8 mouse cellular contexts compared by ENCODE assay signal in genomic region chr9:107399491-107399971, GRCm38 (mm10). TPM values are rescaled to one million over a fixed set of nuclear protein-coding genes. Genes with fewer than 3 reads are reported as not detected.
A peak's percentile ranks its signal among the peaks of the same experiment; 100 is the strongest.
DNase-seq lines count a peak whose midpoint lies in the region; ATAC-seq and TF ChIP-seq lines count a peak whose summit lies in the region.

Gene Cacna2d2, plus strand, starts transcription at chr9:107399612.

- H3K79me2 ChIP-seq in liver, adult 2 months (ENCODE audit: control insufficient read depth, insufficient read depth, low read length) = no peaks in the 10 kb centered on the region

- 2% methylated on average over 47 of the region's 54 CpGs for WGBS in thymus, adult 2 months
- WGBS in heart, embryonic 13.5 days = under 1% methylated on average over 45 of the region's 54 CpGs
- under 1% methylated on average over 14 of the region's 54 CpGs for WGBS in kidney, embryonic 16.5 days
- 2% methylated on average over 47 of the region's 54 CpGs for WGBS in liver, adult 2 months
- 1% methylated on average over 30 of the region's 54 CpGs for WGBS in neural tube, embryonic 11.5 days

- TF ChIP-seq POLR2A in thymus, adult 2 months (IDR thresholded peaks at IDR 0.05; ENCODE audit: control insufficient read depth, extremely low read depth, insufficient read depth, low read length, poor library complexity) = no peak
- no peak for TF ChIP-seq POLR2A in embryonic fibroblast, embryonic 13.5 days (IDR thresholded peaks at IDR 0.05; ENCODE audit: low read depth, low read length)
- TF ChIP-seq POLR2A in liver, adult 2 months (IDR thresholded peaks at IDR 0.05; ENCODE audit: extremely low read depth, insufficient read depth, low read length) = no peak

- no peaks in the 10 kb centered on the region for H3K36me3 ChIP-seq in thymus, adult 2 months (ENCODE audit: control insufficient read depth, insufficient read depth, low read length)
- H3K36me3 ChIP-seq in heart, embryonic 13.5 days = no peaks in the 10 kb centered on the region
- H3K36me3 ChIP-seq in kidney, embryonic 16.5 days (ENCODE audit: insufficient read depth, low read length) = no peaks in the 10 kb centered on the region
- H3K36me3 ChIP-seq in liver, adult 2 months (ENCODE audit: control insufficient read depth, insufficient read depth, low read length) = no peaks in the 10 kb centered on the region
- H3K36me3 ChIP-seq in neural tube, embryonic 11.5 days (ENCODE audit: control insufficient read depth, insufficient read depth, low read length) = no peaks in the 10 kb centered on the region

- peak; percentile 4 for DNase-seq in thymus, adult 2 months
- DNase-seq in thymus, adult 18-20 months = no peak
- DNase-seq in liver, adult 2 months (ENCODE audit: extremely low read depth, low read depth, low spot score) = no peak
- DNase-seq in neural tube, embryonic 11.5 days (ENCODE audit: low spot score) = peak; percentile 80
- DNase-seq in thymus, postnatal 4 days = peak; percentile 51

- H3K4me2 ChIP-seq in heart, embryonic 13.5 days = peak within 1 kb of the TSS; percentile 90
- peak within 1 kb of the TSS; percentile 99 for H3K4me2 ChIP-seq in kidney, embryonic 16.5 days (replicated peaks; ENCODE audit: low read depth, low read length)
- H3K4me2 ChIP-seq in neural tube, embryonic 11.5 days (ENCODE audit: low read depth) = peak within 1 kb of the TSS; percentile 99

- no peaks in the 10 kb centered on the region for H3K9me3 ChIP-seq in heart, embryonic 13.5 days
- H3K9me3 ChIP-seq in kidney, embryonic 16.5 days (ENCODE audit: low read length) = no peaks in the 10 kb centered on the region
- H3K9me3 ChIP-seq in neural tube, embryonic 11.5 days (ENCODE audit: control insufficient read depth, low read length) = no peaks in the 10 kb centered on the region

- H3K4me1 ChIP-seq in thymus, adult 2 months (replicated peaks; ENCODE audit: control insufficient read depth, insufficient read depth, low read length) = no peaks in the 10 kb centered on the region; the same call in 1 of the 2 replicates
- H3K4me1 ChIP-seq in embryonic fibroblast, embryonic 13.5 days (ENCODE audit: control insufficient read depth, insufficient read depth, low read length) = no peaks in the 10 kb centered on the region
- peaks cover 13% of the 10 kb centered on the region for H3K4me1 ChIP-seq in heart, embryonic 13.5 days
- H3K4me1 ChIP-seq in kidney, embryonic 16.5 days (ENCODE audit: insufficient read depth, low read length) = peaks cover 8% of the 10 kb centered on the region
- H3K4me1 ChIP-seq in liver, adult 2 months (ENCODE audit: control insufficient read depth, insufficient read depth, low read length) = no peaks in the 10 kb centered on the region
- H3K4me1 ChIP-seq in neural tube, embryonic 11.5 days (ENCODE audit: control insufficient read depth, insufficient read depth, low read length) = peaks cover 9% of the 10 kb centered on the region

- ATAC-seq in heart, embryonic 13.5 days (ENCODE audit: extremely low read depth, insufficient number of reproducible peaks, low FRiP score, low TSS enrichment) = peak; percentile 44; the same call in 1 of the 2 replicates
- peak; percentile 80 for ATAC-seq in kidney, embryonic 16.5 days (ENCODE audit: low FRiP score, low TSS enrichment)
- peak; percentile 70 for ATAC-seq in neural tube, embryonic 11.5 days (ENCODE audit: insufficient read depth, low FRiP score, low TSS enrichment)

- peaks cover 3% of the 10 kb centered on the region; the same call in 1 of the 2 replicates for H3K27me3 ChIP-seq in thymus, adult 2 months (ENCODE audit: control insufficient read depth, insufficient read depth, low read length)
- H3K27me3 ChIP-seq in heart, embryonic 13.5 days (replicated peaks) = peaks cover 89% of the 10 kb centered on the region
- peaks cover 73% of the 10 kb centered on the region for H3K27me3 ChIP-seq in kidney, embryonic 16.5 days (ENCODE audit: insufficient read depth, low read length)
- H3K27me3 ChIP-seq in liver, adult 2 months (ENCODE audit: control insufficient read depth, insufficient read depth, low read length) = peaks cover 12% of the 10 kb centered on the region; the same call in 1 of the 2 replicates
- H3K27me3 ChIP-seq in neural tube, embryonic 11.5 days (ENCODE audit: control insufficient read depth, insufficient read depth, low read length) = peaks cover 41% of the 10 kb centered on the region

- H3K9ac ChIP-seq in heart, embryonic 13.5 days = peak within 1 kb of the TSS; percentile 86
- H3K9ac ChIP-seq in kidney, embryonic 16.5 days (replicated peaks; ENCODE audit: low read length) = peak within 1 kb of the TSS; percentile 64
- H3K9ac ChIP-seq in liver, adult 2 months (ENCODE audit: low read depth, low read length) = no peak within 1 kb of the TSS
- peak within 1 kb of the TSS; percentile 80 for H3K9ac ChIP-seq in neural tube, embryonic 11.5 days (ENCODE audit: low read length)

- no peak within 1 kb of the TSS for H3K4me3 ChIP-seq in thymus, adult 2 months (ENCODE audit: control insufficient read depth, insufficient read depth, low read length)
- peak within 1 kb of the TSS; percentile 16; the same call in 1 of the 2 replicates for H3K4me3 ChIP-seq in embryonic fibroblast, embryonic 13.5 days (ENCODE audit: insufficient read depth, low read length)
- H3K4me3 ChIP-seq in heart, embryonic 13.5 days = peak within 1 kb of the TSS; percentile 74
- H3K4me3 ChIP-seq in kidney, embryonic 16.5 days (ENCODE audit: low read length) = peak within 1 kb of the TSS; percentile 61
- peak within 1 kb of the TSS; percentile 18; the same call in 1 of the 2 replicates for H3K4me3 ChIP-seq in liver, adult 2 months (ENCODE audit: insufficient read depth, low read depth, low read length)
- H3K4me3 ChIP-seq in neural tube, embryonic 11.5 days (ENCODE audit: low read depth, low read length) = peak within 1 kb of the TSS; percentile 74

- TF ChIP-seq CTCF in thymus, adult 2 months (IDR thresholded peaks at IDR 0.05; ENCODE audit: borderline replicate concordance, control insufficient read depth, extremely low read depth, insufficient read depth, low read length, poor library complexity) = no peak
- no peak for TF ChIP-seq CTCF in embryonic fibroblast, embryonic 13.5 days (IDR thresholded peaks at IDR 0.05; ENCODE audit: borderline replicate concordance, insufficient read depth, low read length)
- no peak for TF ChIP-seq CTCF in liver, adult 2 months (IDR thresholded peaks at IDR 0.05; ENCODE audit: low read depth, low read length)

- H3K27ac ChIP-seq in thymus, adult 2 months (ENCODE audit: control insufficient read depth, insufficient read depth, low read length) = no peak within 1 kb of the TSS
- H3K27ac ChIP-seq in embryonic fibroblast, embryonic 13.5 days (ENCODE audit: insufficient read depth, low read length) = no peak within 1 kb of the TSS
- peak within 1 kb of the TSS; percentile 30 for H3K27ac ChIP-seq in heart, embryonic 13.5 days (replicated peaks)
- H3K27ac ChIP-seq in kidney, embryonic 16.5 days (ENCODE audit: low read length) = no peak within 1 kb of the TSS
- no peak within 1 kb of the TSS for H3K27ac ChIP-seq in liver, adult 2 months (replicated peaks; ENCODE audit: insufficient read depth, low read depth, low read length)
- H3K27ac ChIP-seq in neural tube, embryonic 11.5 days (ENCODE audit: low read depth, low read length) = 0 out of 2 replicates have a peak within 1 kb of the TSS, but pooled peaks have one; percentile 4

RNA-seq across cellular contexts. Expression of gene Cacna2d2, which starts in this region (rescaled TPM):
- polyA plus RNA-seq in thymus, adult 2 months (2012; rRNA removed) = 7.7 and 8.9 TPM in 2 replicates
- polyA plus RNA-seq in embryonic fibroblast, embryonic 13.5 days (2011; ENCODE audit: insufficient read length, low read depth, missing spikeins) = not detected in 2 replicates
- 3.8 and 4.1 TPM in 2 replicates for polyA plus RNA-seq in heart, embryonic 13.5 days (2015; fragmentation: Nextera tagmentation; extraction: Ambion mirVana)
- polyA plus RNA-seq in kidney, embryonic 16.5 days (2015; fragmentation: Nextera tagmentation; extraction: Ambion mirVana) = 0.74 and 0.95 TPM in 2 replicates
- total RNA-seq in liver, adult 2 months (2014; rRNA removed) = not detected in 2 replicates
- polyA plus RNA-seq in liver, adult 2 months (2012; rRNA removed) = not detected in 2 replicates
- 1.4 and 1.8 TPM in 2 replicates for polyA plus RNA-seq in neural tube, embryonic 11.5 days (2014; fragmentation: Nextera tagmentation; extraction: Ambion mirVana)

Comparison
In these comparisons a context has a peak if more than half of its experiments do, and no peak if none do; other contexts are left out.
1. DNase-seq: peak in thymus, adult 2 months (single experiment), neural tube, embryonic 11.5 days (single experiment) and thymus, postnatal 4 days (single experiment); none in thymus, adult 18-20 months (0 of 2) and liver, adult 2 months (single experiment).
2. Peak in ATAC-seq, H3K4me3 ChIP-seq, H3K9ac ChIP-seq and H3K4me2 ChIP-seq in kidney, embryonic 16.5 days; RNA of the gene not detected or under 1 TPM.
3. H3K27ac ChIP-seq: peak in heart, embryonic 13.5 days (single experiment) and neural tube, embryonic 11.5 days (single experiment); none in thymus, adult 2 months (single experiment), embryonic fibroblast, embryonic 13.5 days (single experiment), kidney, embryonic 16.5 days (single experiment) and liver, adult 2 months (single experiment).
4. Peak in every context shown above with its lines, with median percentiles within 50 percentile points of each other: ATAC-seq and H3K4me2 ChIP-seq.